Mouse (Mus musculus) spleen, postnatal 36 days (tissue): ENCODE measurements around the gene Tef.

Experiments
- DNase-seq, 2 experiments: peaks; one replicate each; pipeline ENCODE4 v3.0.0; 2022; ENCODE audit warnings: low spot score in 2 of 2, mixed read lengths in 1 of 2

Gene Tef

GRCm38 (mm10) chr15:81798421-81798820, 3.8 kb upstream of the Tef start:
- no peak for DNase-seq

- no peak for DNase-seq
Measured at GRCm38 (mm10) chr15:81800391-81800790, 1.8 kb upstream of the Tef start.

- no peak for DNase-seq
Measured at GRCm38 (mm10) chr15:81802941-81803351, 725 bp downstream of the Tef start.

- DNase-seq, result no peak
Measured at GRCm38 (mm10) chr15:81803425-81803951, 1.3 kb downstream of the Tef start.

GRCm38 (mm10) chr15:81804172-81804571, 2.0 kb downstream of the Tef start:
- no peak for DNase-seq

- no peak for DNase-seq
Measured at GRCm38 (mm10) chr15:81804883-81805282, 2.7 kb downstream of the Tef start.

GRCm38 (mm10) chr15:81805624-81806023, 3.4 kb downstream of the Tef start:
- no peak for DNase-seq

- DNase-seq, result no peak
Measured at GRCm38 (mm10) chr15:81806621-81807404, 4.6 kb downstream of the Tef start.

GRCm38 (mm10) chr15:81808799-81809198, 6.6 kb downstream of the Tef start:
- no peak for DNase-seq

- DNase-seq, result no peak
Measured at GRCm38 (mm10) chr15:81809550-81809949, 7.3 kb downstream of the Tef start.

- peak; percentile 45 to 58 for DNase-seq
Measured at GRCm38 (mm10) chr15:81810150-81810549, 7.9 kb downstream of the Tef start.

- DNase-seq, result peak; percentile 98
Measured at GRCm38 (mm10) chr15:81810671-81811598, 8.7 kb downstream of the Tef start.

- no peak for DNase-seq
Measured at GRCm38 (mm10) chr15:81811599-81811996, 9.4 kb downstream of the Tef start.

- no peak for DNase-seq
Measured at GRCm38 (mm10) chr15:81812287-81812686, 10.1 kb downstream of the Tef start.

GRCm38 (mm10) chr15:81812696-81813631, 10.7 kb downstream of the Tef start:
- no peak for DNase-seq

- DNase-seq, result no peak
Measured at GRCm38 (mm10) chr15:81813986-81814705, 11.9 kb downstream of the Tef start.

- DNase-seq, result no peak
Measured at GRCm38 (mm10) chr15:81814716-81815370, 12.6 kb downstream of the Tef start.

GRCm38 (mm10) chr15:81818404-81818803, 16.2 kb downstream of the Tef start:
- no peak for DNase-seq

- DNase-seq, result no peak
Measured at GRCm38 (mm10) chr15:81822631-81823030, 20.4 kb downstream of the Tef start.

- DNase-seq, result no peak
Measured at GRCm38 (mm10) chr15:81824832-81825231, 22.6 kb downstream of the Tef start.
